Mouse (Mus musculus): ENCODE data around the gene Nek1. TPM values are rescaled to one million over a fixed set of nuclear protein-coding genes. Genes with fewer than 3 reads are reported as not detected.

Nek1 gene
- total and polyA plus RNA-seq, 2 experiments from 2014 or later: 15.0 to 22.0 TPM

- ATAC-seq (ENCODE audit: low FRiP score) (no peak), DNase-seq (ENCODE audit: low spot score) (no peak)
- Histone ChIP-seq H3K27ac (ENCODE audit: low read depth, low read length) (no peak overlapping the region), H3K9me3 (ENCODE audit: low read length) (no peaks in the 10 kb centered on the region), H3K4me2 (ENCODE audit: low read depth, low read length, poor library complexity, severe bottlenecking) (no peak overlapping the region), H3K27me3 (ENCODE audit: insufficient read depth, low read length) (no peaks in the 10 kb centered on the region), H3K4me3 (ENCODE audit: low read depth, low read length) (no peak overlapping the region), H3K4me1 (ENCODE audit: insufficient read depth, low read length) (no peaks in the 10 kb centered on the region), H3K9ac (replicated peaks; ENCODE audit: low read length, poor library complexity, severe bottlenecking) (no peak overlapping the region), H3K36me3 (ENCODE audit: insufficient read depth, low read length) (no peaks in the 10 kb centered on the region)
- TF ChIP-seq CTCF (IDR thresholded peaks at IDR 0.05): no peak
- WGBS: 36% methylated on average over 3 of the region's 3 CpGs
Measured at GRCm38 (mm10) chr8:61142302-61142701, 149.3 kb downstream of the Nek1 start.

DNA sequence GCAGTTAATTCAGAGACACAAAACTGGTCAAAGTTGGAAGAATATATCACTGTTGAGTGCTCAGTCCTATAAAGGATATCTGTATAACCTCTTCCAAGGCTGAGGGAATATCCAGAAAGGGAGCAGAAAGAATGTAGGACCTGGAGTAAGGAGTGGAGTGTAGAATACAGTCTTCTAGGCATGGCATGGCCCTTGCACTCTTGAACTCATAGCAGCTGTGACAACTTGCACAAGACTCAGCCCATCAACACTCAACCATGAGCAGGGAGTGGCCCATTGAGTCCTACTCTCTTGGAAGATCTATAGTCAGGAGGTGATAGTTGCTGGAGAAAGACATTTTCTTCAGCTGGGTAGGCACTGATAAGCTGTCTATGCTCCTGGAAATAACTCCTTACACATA, 149.8 kb downstream of the Nek1 start:
- H3K27me3 ChIP-seq (ENCODE audit: insufficient read depth, low read length): no peaks in the 10 kb centered on the region
- no peak for TF ChIP-seq CTCF (IDR thresholded peaks at IDR 0.05)
- no peak overlapping the region for H3K4me3 ChIP-seq (ENCODE audit: low read depth, low read length)
- H3K36me3 ChIP-seq (ENCODE audit: insufficient read depth, low read length): no peaks in the 10 kb centered on the region
- no peaks in the 10 kb centered on the region for H3K9me3 ChIP-seq (ENCODE audit: low read length)
- no peak overlapping the region for H3K9ac ChIP-seq (replicated peaks; ENCODE audit: low read length, poor library complexity, severe bottlenecking)
- no peak overlapping the region for H3K27ac ChIP-seq (ENCODE audit: low read depth, low read length)
- no peaks in the 10 kb centered on the region for H3K4me1 ChIP-seq (ENCODE audit: insufficient read depth, low read length)
- no peak overlapping the region for H3K4me2 ChIP-seq (ENCODE audit: low read depth, low read length, poor library complexity, severe bottlenecking)
- ATAC-seq (ENCODE audit: low FRiP score): no peak
- no peak for DNase-seq (ENCODE audit: low spot score)

DNA sequence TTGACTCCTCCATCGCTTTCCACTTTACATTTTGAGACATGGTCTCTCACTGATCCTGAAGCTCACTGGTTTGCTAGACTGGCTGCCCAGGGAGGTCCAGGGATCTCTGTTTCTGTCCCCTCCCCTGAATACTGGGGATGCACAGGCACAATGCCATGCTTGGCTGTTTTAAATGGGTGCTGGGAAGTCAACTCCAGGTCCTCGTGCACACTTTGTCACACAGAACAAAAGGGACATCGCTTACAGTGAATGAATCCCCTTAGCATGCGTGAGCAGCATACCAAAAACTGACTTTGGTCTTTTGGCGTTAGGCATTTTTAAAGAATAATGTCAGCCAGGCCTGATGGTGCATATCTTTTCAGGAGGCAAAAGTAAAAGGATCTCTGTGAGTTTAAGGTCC, 155.7 kb downstream of the Nek1 start:
- TF ChIP-seq CTCF (IDR thresholded peaks at IDR 0.05): no peak
- Histone ChIP-seq H3K27ac (ENCODE audit: low read depth, low read length) (no peak overlapping the region), H3K4me1 (ENCODE audit: insufficient read depth, low read length) (no peaks in the 10 kb centered on the region), H3K9ac (replicated peaks; ENCODE audit: low read length, poor library complexity, severe bottlenecking) (no peak overlapping the region), H3K4me3 (ENCODE audit: low read depth, low read length) (no peak overlapping the region), H3K27me3 (ENCODE audit: insufficient read depth, low read length) (no peaks in the 10 kb centered on the region), H3K36me3 (ENCODE audit: insufficient read depth, low read length) (no peaks in the 10 kb centered on the region), H3K9me3 (ENCODE audit: low read length) (no peaks in the 10 kb centered on the region), H3K4me2 (ENCODE audit: low read depth, low read length, poor library complexity, severe bottlenecking) (no peak overlapping the region)
- 44% methylated on average over 5 of the region's 5 CpGs for WGBS
- ATAC-seq (ENCODE audit: low FRiP score): no peak
- peak; percentile 60 for DNase-seq (ENCODE audit: low spot score)

DNA sequence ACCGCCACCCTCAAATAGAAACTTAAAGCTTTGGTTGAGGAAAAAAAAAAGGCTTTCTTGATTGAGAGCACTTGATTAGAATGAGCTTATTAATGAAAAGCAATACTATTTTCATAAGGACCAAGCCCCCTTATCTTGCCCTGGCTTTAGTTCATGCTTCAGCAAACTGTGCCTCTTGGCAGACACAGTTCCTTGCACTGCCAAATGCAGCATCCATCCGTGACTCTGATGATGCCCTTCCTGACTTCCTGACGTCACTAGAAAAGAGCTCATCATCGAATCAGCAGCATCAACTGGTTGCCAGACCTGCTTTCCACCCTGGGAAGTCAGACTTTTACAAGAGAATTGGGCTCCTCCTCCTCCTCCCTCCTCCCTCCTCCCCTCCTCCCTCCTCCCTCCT, 157.6 kb downstream of the Nek1 start:
- no peak overlapping the region for H3K4me2 ChIP-seq (ENCODE audit: low read depth, low read length, poor library complexity, severe bottlenecking)
- H3K9ac ChIP-seq (replicated peaks; ENCODE audit: low read length, poor library complexity, severe bottlenecking): no peak overlapping the region
- DNase-seq (ENCODE audit: low spot score): no peak
- no peak for TF ChIP-seq CTCF (IDR thresholded peaks at IDR 0.05)
- H3K9me3 ChIP-seq (ENCODE audit: low read length): no peaks in the 10 kb centered on the region
- no peaks in the 10 kb centered on the region for H3K27me3 ChIP-seq (ENCODE audit: insufficient read depth, low read length)
- H3K36me3 ChIP-seq (ENCODE audit: insufficient read depth, low read length): no peaks in the 10 kb centered on the region
- H3K27ac ChIP-seq (ENCODE audit: low read depth, low read length): no peak overlapping the region
- H3K4me3 ChIP-seq (ENCODE audit: low read depth, low read length): no peak overlapping the region
- 78% methylated on average over 4 of the region's 4 CpGs for WGBS
- no peaks in the 10 kb centered on the region for H3K4me1 ChIP-seq (ENCODE audit: insufficient read depth, low read length)
- no peak for ATAC-seq (ENCODE audit: low FRiP score)

DNA sequence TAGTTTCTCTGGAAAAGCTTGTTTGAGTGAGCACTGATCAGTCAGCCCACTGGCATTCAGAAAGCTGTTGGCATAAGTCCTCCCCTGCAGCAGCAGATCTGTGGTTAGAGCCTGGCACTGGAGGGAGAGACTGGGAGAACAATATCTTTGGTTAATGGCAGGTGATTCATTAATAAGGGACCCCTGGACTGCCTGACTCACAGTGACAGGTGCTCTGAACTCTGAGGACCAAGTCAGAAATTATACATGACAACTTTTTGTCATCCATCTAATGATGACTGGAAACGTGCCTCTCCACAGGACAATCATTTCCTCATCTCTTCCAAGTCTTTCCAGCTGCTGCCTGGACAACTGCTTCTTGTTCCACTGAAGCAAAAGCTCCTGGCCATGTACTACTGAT, 163.4 kb downstream of the Nek1 start:
- no peak for TF ChIP-seq CTCF (IDR thresholded peaks at IDR 0.05)
- Histone ChIP-seq H3K27ac (ENCODE audit: low read depth, low read length) (no peak overlapping the region), H3K4me2 (ENCODE audit: low read depth, low read length, poor library complexity, severe bottlenecking) (no peak overlapping the region), H3K9me3 (ENCODE audit: low read length) (no peaks in the 10 kb centered on the region), H3K36me3 (ENCODE audit: insufficient read depth, low read length) (no peaks in the 10 kb centered on the region), H3K27me3 (ENCODE audit: insufficient read depth, low read length) (no peaks in the 10 kb centered on the region), H3K9ac (replicated peaks; ENCODE audit: low read length, poor library complexity, severe bottlenecking) (no peak overlapping the region), H3K4me3 (ENCODE audit: low read depth, low read length) (no peak overlapping the region), H3K4me1 (ENCODE audit: insufficient read depth, low read length) (no peaks in the 10 kb centered on the region)
- ATAC-seq (ENCODE audit: low FRiP score): no peak
- DNase-seq (ENCODE audit: low spot score): no peak
- 54% methylated on average over 1 of the region's 1 CpGs for WGBS

DNA sequence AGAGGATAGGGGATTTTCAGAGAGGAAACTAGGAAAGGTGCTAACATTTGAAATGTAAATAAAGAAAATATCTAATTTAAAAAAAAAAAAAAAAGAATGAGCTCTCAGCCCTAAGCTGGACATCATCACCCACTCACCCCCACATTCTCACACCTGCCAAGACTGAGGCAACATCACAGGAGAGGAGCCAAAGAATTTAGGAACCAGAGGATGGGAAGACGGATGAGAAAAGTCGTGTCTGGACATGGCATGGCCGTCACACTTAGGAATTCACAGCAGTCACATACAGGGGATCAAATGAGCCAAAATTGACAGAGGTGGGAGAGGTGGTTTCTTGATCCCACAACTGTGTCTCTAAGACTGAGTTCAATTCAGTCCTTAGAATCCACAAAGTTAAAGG, 165.5 kb downstream of the Nek1 start:
- Histone ChIP-seq H3K4me3 (ENCODE audit: low read depth, low read length) (no peak overlapping the region), H3K27me3 (ENCODE audit: insufficient read depth, low read length) (no peaks in the 10 kb centered on the region), H3K9ac (replicated peaks; ENCODE audit: low read length, poor library complexity, severe bottlenecking) (no peak overlapping the region), H3K36me3 (ENCODE audit: insufficient read depth, low read length) (no peaks in the 10 kb centered on the region), H3K27ac (ENCODE audit: low read depth, low read length) (no peak overlapping the region), H3K4me1 (ENCODE audit: insufficient read depth, low read length) (no peaks in the 10 kb centered on the region), H3K4me2 (ENCODE audit: low read depth, low read length, poor library complexity, severe bottlenecking) (no peak overlapping the region), H3K9me3 (ENCODE audit: low read length) (no peaks in the 10 kb centered on the region)
- ATAC-seq (ENCODE audit: low FRiP score) (no peak), DNase-seq (ENCODE audit: low spot score) (no peak)
- no peak for TF ChIP-seq CTCF (IDR thresholded peaks at IDR 0.05)
- whole genome bisulfite sequencing: 90% methylated on average over 3 of the region's 3 CpGs
